Mouse (Mus musculus) ES-Bruce4 (cell line): Measurements from ENCODE around the gene Bicdl1. TPM values are rescaled to one million over a fixed set of nuclear protein-coding genes. Genes with fewer than 3 reads are reported as not detected.
A peak's percentile ranks its signal among the peaks of the same experiment; 100 is the strongest.

Source experiments
- H3K27ac ChIP-seq: 2 replicates; pipeline ENCODE4 v1.5.1; 2012; ENCODE audit warnings: low read length, inconsistent platforms; ENCODE audit not compliant: insufficient read depth
- H3K27me3 ChIP-seq: 2 replicates; pipeline ENCODE4 v1.6.1; 2012; ENCODE audit warnings: mild to moderate bottlenecking, low read length, inconsistent platforms; ENCODE audit not compliant: control insufficient read depth, poor library complexity, insufficient read depth, severe bottlenecking
- H3K36me3 ChIP-seq: 2 replicates; pipeline ENCODE4 v1.6.1; 2012; ENCODE audit warnings: inconsistent platforms, mild to moderate bottlenecking, low read length, moderate library complexity; ENCODE audit not compliant: control insufficient read depth, poor library complexity, insufficient read depth, severe bottlenecking
- H3K4me1 ChIP-seq: one replicate; pipeline ENCODE4 v1.8.1; 2011; ENCODE audit warnings: low read length; ENCODE audit not compliant: control insufficient read depth, insufficient read depth
- H3K4me3 ChIP-seq: 2 replicates; pipeline ENCODE4 v1.5.1; 2011; ENCODE audit warnings: low read depth, mild to moderate bottlenecking, low read length
- H3K9ac ChIP-seq: 2 replicates; pipeline ENCODE4 v1.6.1; 2012; ENCODE audit warnings: low read depth, mild to moderate bottlenecking, inconsistent platforms; ENCODE audit not compliant: poor library complexity, severe bottlenecking
- H3K9me3 ChIP-seq: replicated peaks from 2 replicates; pipeline ENCODE4 v1.6.1; 2012; ENCODE audit warnings: mild to moderate bottlenecking, low read length, inconsistent platforms; ENCODE audit not compliant: control insufficient read depth, poor library complexity, insufficient read depth, severe bottlenecking
- CTCF ChIP-seq: IDR thresholded peaks from one replicate; pipeline ENCODE4 v1.8.1; 2011; ENCODE audit warnings: low read depth, low read length
- EP300 ChIP-seq: IDR thresholded peaks from 2 replicates; pipeline ENCODE4 v1.6.1; 2011; ENCODE audit warnings: low read depth, low read length; ENCODE audit not compliant: insufficient read depth
- POLR2A ChIP-seq: IDR thresholded peaks from one replicate; pipeline ENCODE4 v1.8.1; 2011; ENCODE audit warnings: low read length; ENCODE audit not compliant: insufficient read depth
- polyA plus RNA-seq: library from polyadenylated mRNA; stranded (reverse); fragments of >200 nt; gene quantifications from 2 replicates; pipeline ENCODE4 v1.2.4, GENCODE M21; 2011; ENCODE audit warnings: low read depth; ENCODE audit not compliant: missing spikeins, insufficient read depth, insufficient read length

Bicdl1 gene
- polyA plus RNA-seq, 1 experiment = 34.0 TPM

GRCm38 (mm10) chr5:115635536-115635935 is 95.9 kb downstream of the Bicdl1 start:
- Histone ChIP-seq H3K4me1 (no peaks in the 10 kb centered on the region), H3K27me3 (no peaks in the 10 kb centered on the region), H3K9me3 (no peaks in the 10 kb centered on the region), H3K9ac (no peak overlapping the region), H3K4me3 (no peak overlapping the region), H3K36me3 (peaks cover 8% of the 10 kb centered on the region; the same call in 1 of the 2 replicates), H3K27ac (no peak overlapping the region)
- TF ChIP-seq CTCF (no peak), POLR2A (no peak), EP300 (no peak)

- no peak overlapping the region for H3K27ac ChIP-seq
- H3K27me3 ChIP-seq = no peaks in the 10 kb centered on the region
- H3K9ac ChIP-seq = no peak overlapping the region
- H3K4me3 ChIP-seq = no peak overlapping the region
- no peak for TF ChIP-seq POLR2A
- no peak for TF ChIP-seq CTCF
- no peak for TF ChIP-seq EP300
- H3K36me3 ChIP-seq = 0 out of 2 replicates have a peak, but pooled peaks cover 4% of the 10 kb centered on the region
- no peaks in the 10 kb centered on the region for H3K4me1 ChIP-seq
- H3K9me3 ChIP-seq = no peaks in the 10 kb centered on the region
Observed at GRCm38 (mm10) chr5:115634046-115634445, 97.4 kb downstream of the Bicdl1 start.

GRCm38 (mm10) chr5:115633060-115633459 is 98.4 kb downstream of the Bicdl1 start:
- Histone ChIP-seq H3K27ac (no peak overlapping the region), H3K27me3 (no peaks in the 10 kb centered on the region), H3K4me1 (no peaks in the 10 kb centered on the region), H3K9ac (no peak overlapping the region), H3K9me3 (no peaks in the 10 kb centered on the region), H3K36me3 (no peaks in the 10 kb centered on the region), H3K4me3 (peak overlapping the region; percentile 7; the same call in 1 of the 2 replicates)
- TF ChIP-seq POLR2A (no peak), EP300 (no peak), CTCF (no peak)

- Histone ChIP-seq H3K9me3 (no peaks in the 10 kb centered on the region), H3K36me3 (no peaks in the 10 kb centered on the region), H3K4me3 (peak overlapping the region; percentile 59), H3K27me3 (no peaks in the 10 kb centered on the region), H3K9ac (peak overlapping the region; percentile 95), H3K4me1 (no peaks in the 10 kb centered on the region), H3K27ac (no peak overlapping the region)
- TF ChIP-seq POLR2A (no peak), CTCF (no peak), EP300 (no peak)
Observed at GRCm38 (mm10) chr5:115632358-115632714, 99.1 kb downstream of the Bicdl1 start.

GRCm38 (mm10) chr5:115631505-115632357 is 99.7 kb downstream of the Bicdl1 start, which contains the start of gene Rab35:
Gene Rab35, plus strand, starts transcription at chr5:115631908.
- no peaks in the 10 kb centered on the region for H3K4me1 ChIP-seq
- H3K4me3 ChIP-seq = peak within 1 kb of the TSS; percentile 98
- no peaks in the 10 kb centered on the region for H3K27me3 ChIP-seq
- peak within 1 kb of the TSS; percentile 95 for H3K9ac ChIP-seq
- H3K36me3 ChIP-seq = no peaks in the 10 kb centered on the region
- TF ChIP-seq CTCF = no peak
- TF ChIP-seq EP300 = no peak
- no peak for TF ChIP-seq POLR2A
- no peaks in the 10 kb centered on the region for H3K9me3 ChIP-seq
- H3K27ac ChIP-seq = peak within 1 kb of the TSS; percentile 13; the same call in 1 of the 2 replicates

- H3K36me3 ChIP-seq = no peaks in the 10 kb centered on the region
- H3K27me3 ChIP-seq = no peaks in the 10 kb centered on the region
- H3K9me3 ChIP-seq = no peaks in the 10 kb centered on the region
- no peaks in the 10 kb centered on the region for H3K4me1 ChIP-seq
- H3K27ac ChIP-seq = peak overlapping the region; percentile 13; the same call in 1 of the 2 replicates
- H3K4me3 ChIP-seq = peak overlapping the region; percentile 45; the same call in 1 of the 2 replicates
- H3K9ac ChIP-seq = peak overlapping the region; percentile 95; the same call in 1 of the 2 replicates
- TF ChIP-seq CTCF = no peak
Observed at GRCm38 (mm10) chr5:115630291-115630690, 101.1 kb downstream of the Bicdl1 start.
